Mouse (Mus musculus) limb, embryonic 11.5 days (tissue): ENCODE data around the gene Luzp2. TPM values are rescaled to one million over a fixed set of nuclear protein-coding genes. Genes with fewer than 3 reads are reported as not detected.
"Not testable (repeated sequence)": the region's sequence is repeated elsewhere in the genome, so short reads cannot be mapped to it uniquely, and the experiment has no call there.

ENCODE experiments used
- ATAC-seq: fragments of 200-750 bp; cut with Nextera tagmentation; 2 replicates; pipeline ENCODE4 v1.8.0; 2017; ENCODE audit warnings: low read depth; ENCODE audit not compliant: insufficient number of reproducible peaks, low FRiP score, low TSS enrichment
- DNase-seq: peaks from one replicate; pipeline ENCODE4 v3.0.0-alpha.2; 2015; ENCODE audit warnings: low spot score
- H3K27ac ChIP-seq: fragments of 300-500 bp; sonication (generic); replicated peaks from 2 replicates; pipeline ENCODE4 v1.5.1; 2014; ENCODE audit warnings: low read depth, mild to moderate bottlenecking, low read length
- H3K27me3 ChIP-seq: fragments of 300-500 bp; sonication (generic); 2 replicates; pipeline ENCODE4 v1.6.1; 2014; ENCODE audit warnings: mild to moderate bottlenecking, low read length, mixed read lengths; ENCODE audit not compliant: control insufficient read depth, insufficient read depth
- H3K36me3 ChIP-seq: fragments of 300-500 bp; sonication (generic); 2 replicates; pipeline ENCODE4 v1.6.1; 2014; ENCODE audit warnings: mild to moderate bottlenecking, low read length, moderate library complexity, mixed read lengths; ENCODE audit not compliant: control insufficient read depth, insufficient read depth
- H3K4me1 ChIP-seq: fragments of 300-500 bp; sonication (generic); 2 replicates; pipeline ENCODE4 v1.6.1; 2014; ENCODE audit warnings: low read length, mixed read lengths; ENCODE audit not compliant: control insufficient read depth, insufficient read depth
- H3K4me2 ChIP-seq: fragments of 300-500 bp; sonication (generic); 2 replicates; pipeline ENCODE4 v1.6.1; 2014; ENCODE audit warnings: low read depth, mild to moderate bottlenecking, moderate library complexity; ENCODE audit not compliant: severe bottlenecking
- H3K4me3 ChIP-seq: fragments of 300-500 bp; sonication (generic); 2 replicates; pipeline ENCODE4 v1.5.1; 2014; ENCODE audit warnings: low read depth, low read length
- H3K9ac ChIP-seq: fragments of 300-500 bp; sonication (generic); 2 replicates; pipeline ENCODE4 v1.6.1; 2014; ENCODE audit warnings: mild to moderate bottlenecking, low read length
- H3K9me3 ChIP-seq: fragments of 300-500 bp; sonication (generic); 2 replicates; pipeline ENCODE4 v1.6.1; 2016; ENCODE audit warnings: low read length; ENCODE audit not compliant: control insufficient read depth
- WGBS: fragments of 180-500 bp; shearing (Covaris S2); extraction: QIAGEN DNeasy Blood & Tissue Kit; methylation state at CpG from one replicate; pipeline ENCODE4 v1.1.7; 2014; 5-methylcytosine and 5-hydroxymethylcytosine counted together
- polyA plus RNA-seq: library from polyadenylated mRNA; unstranded; fragments of >200 nt; fragmentation: Nextera tagmentation; extraction: Ambion mirVana; gene quantifications from 2 replicates; pipeline ENCODE4 v1.2.1, GENCODE M21; 2014

Gene Luzp2
- polyA plus RNA-seq, 1 experiment from 2014 or later = 0.97 TPM

DNA sequence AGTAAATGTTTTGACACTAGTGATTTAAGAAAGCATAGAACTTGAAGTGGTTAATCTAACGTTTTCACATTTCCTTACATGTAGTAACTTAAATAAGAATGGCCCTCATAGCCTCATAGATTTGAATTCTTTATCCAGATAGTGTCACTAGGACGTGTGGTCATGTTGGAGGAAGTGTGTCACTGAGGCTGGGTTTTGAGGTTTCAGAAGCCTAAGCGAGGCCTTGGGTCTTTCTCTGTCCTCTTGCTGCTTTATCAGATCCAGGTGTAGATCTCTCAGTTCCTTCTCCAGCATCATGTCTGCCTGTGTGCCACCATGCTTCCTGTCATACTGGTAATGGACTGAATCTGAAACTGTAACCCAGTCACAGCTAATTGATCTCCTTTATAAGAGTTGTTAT, 86.7 kb downstream of the Luzp2 start:
- H3K27ac ChIP-seq = no peak overlapping the region
- no peaks in the 10 kb centered on the region for H3K27me3 ChIP-seq
- 78% methylated on average over 3 of the region's 3 CpGs for WGBS
- no peak overlapping the region for H3K4me3 ChIP-seq
- no peak overlapping the region for H3K4me2 ChIP-seq
- H3K4me1 ChIP-seq = no peaks in the 10 kb centered on the region
- no peaks in the 10 kb centered on the region for H3K36me3 ChIP-seq
- DNase-seq (no peak), ATAC-seq (no peak)
- H3K9me3 ChIP-seq = no peaks in the 10 kb centered on the region
- no peak overlapping the region for H3K9ac ChIP-seq

DNA sequence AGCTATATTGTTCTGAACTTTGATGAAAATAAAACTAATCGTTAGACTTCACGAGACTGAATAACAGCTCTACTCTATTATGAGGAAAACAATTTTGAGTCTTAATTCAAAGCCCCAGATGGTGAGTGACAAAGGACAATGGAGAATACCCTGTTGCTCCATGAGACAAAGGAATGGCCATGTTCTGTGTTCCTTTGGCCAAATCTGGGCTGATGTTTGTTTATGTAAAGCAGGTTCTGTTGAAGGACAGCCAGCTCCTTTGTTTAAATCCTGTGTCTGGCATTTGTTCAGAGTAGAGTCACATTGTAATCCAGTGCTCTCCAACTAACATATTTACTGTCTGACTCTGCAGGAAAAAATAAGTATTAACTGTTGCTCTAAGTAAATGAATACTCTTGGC, 121.5 kb downstream of the Luzp2 start:
- no peaks in the 10 kb centered on the region for H3K4me1 ChIP-seq
- no peaks in the 10 kb centered on the region for H3K36me3 ChIP-seq
- H3K9ac ChIP-seq = no peak overlapping the region
- DNase-seq = no peak
- no peak overlapping the region for H3K4me2 ChIP-seq
- no peak overlapping the region for H3K4me3 ChIP-seq
- WGBS = 93% methylated on average over 2 of the region's 2 CpGs
- no peak overlapping the region for H3K27ac ChIP-seq
- no peaks in the 10 kb centered on the region for H3K27me3 ChIP-seq
- ATAC-seq = no peak
- H3K9me3 ChIP-seq = no peaks in the 10 kb centered on the region

DNA sequence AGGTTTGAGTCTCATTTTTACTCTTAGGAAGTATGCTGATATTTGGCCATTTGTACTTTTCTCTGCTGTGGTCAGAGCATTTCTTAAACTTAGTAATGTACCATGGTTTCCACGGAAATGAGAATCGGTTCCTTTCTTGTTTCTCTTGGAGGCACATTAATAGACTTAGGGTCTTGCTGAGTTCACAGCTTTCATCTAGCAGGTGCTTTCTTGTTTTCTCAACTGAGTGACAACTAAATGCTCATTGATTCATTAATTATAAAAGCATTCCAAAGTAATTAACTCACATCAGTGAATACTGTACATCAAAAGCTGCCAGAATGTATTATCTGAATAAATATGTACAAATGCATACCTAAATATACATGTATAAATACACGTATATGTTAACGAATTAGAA, 127.4 kb downstream of the Luzp2 start:
- H3K9ac ChIP-seq = no peak overlapping the region
- H3K4me2 ChIP-seq = no peak overlapping the region
- no peak overlapping the region for H3K27ac ChIP-seq
- DNase-seq = no peak
- H3K36me3 ChIP-seq = no peaks in the 10 kb centered on the region
- WGBS = 87% methylated on average over 4 of the region's 4 CpGs
- H3K4me3 ChIP-seq = no peak overlapping the region
- H3K27me3 ChIP-seq = no peaks in the 10 kb centered on the region
- no peak for ATAC-seq
- no peaks in the 10 kb centered on the region for H3K9me3 ChIP-seq
- H3K4me1 ChIP-seq = no peaks in the 10 kb centered on the region

- H3K36me3 ChIP-seq = no peaks in the 10 kb centered on the region
- ATAC-seq (no peak), DNase-seq (no peak)
- no peak overlapping the region for H3K9ac ChIP-seq
- H3K27ac ChIP-seq = no peak overlapping the region
- H3K4me1 ChIP-seq = no peaks in the 10 kb centered on the region
- H3K27me3 ChIP-seq = no peaks in the 10 kb centered on the region
- H3K4me3 ChIP-seq = no peak overlapping the region
- H3K4me2 ChIP-seq = no peak overlapping the region
- H3K9me3 ChIP-seq = no peaks in the 10 kb centered on the region
These were observed 142.1 kb downstream of the Luzp2 start for GRCm38 (mm10) chr7:54977372-54977771.

- no peak overlapping the region for H3K9ac ChIP-seq
- DNase-seq (no peak), ATAC-seq (no peak)
- no peaks in the 10 kb centered on the region for H3K9me3 ChIP-seq
- no peaks in the 10 kb centered on the region for H3K36me3 ChIP-seq
- no peak overlapping the region for H3K4me3 ChIP-seq
- 82% methylated on average over 4 of the region's 4 CpGs for WGBS
- no peaks in the 10 kb centered on the region for H3K27me3 ChIP-seq
- no peak overlapping the region for H3K4me2 ChIP-seq
- no peaks in the 10 kb centered on the region for H3K4me1 ChIP-seq
- no peak overlapping the region for H3K27ac ChIP-seq
These were observed 145.3 kb downstream of the Luzp2 start for GRCm38 (mm10) chr7:54980585-54980984.

DNA sequence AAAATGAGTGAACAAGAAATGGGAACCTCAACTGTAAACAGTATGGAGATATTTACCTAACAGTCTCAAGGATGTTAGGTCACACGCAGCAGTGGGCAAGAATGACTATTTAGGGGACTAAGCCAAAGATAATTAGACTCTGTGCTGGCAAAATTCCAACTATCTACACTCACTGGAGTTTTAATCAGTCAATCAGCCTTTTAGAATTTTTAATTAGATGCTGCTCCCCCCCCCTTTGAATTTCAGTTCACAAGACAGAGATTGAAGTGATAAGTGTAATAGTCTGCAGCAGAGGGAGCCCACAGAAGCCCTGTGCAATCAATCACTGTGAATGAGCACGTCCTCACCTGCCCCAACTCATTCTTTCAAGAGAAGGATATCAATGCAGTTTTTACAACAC, 165.1 kb downstream of the Luzp2 start:
- Histone ChIP-seq H3K27me3 (no peaks in the 10 kb centered on the region), H3K9ac (no peak overlapping the region), H3K9me3 (no peaks in the 10 kb centered on the region), H3K4me1 (no peaks in the 10 kb centered on the region), H3K27ac (no peak overlapping the region), H3K4me2 (no peak overlapping the region), H3K4me3 (no peak overlapping the region), H3K36me3 (no peaks in the 10 kb centered on the region)
- WGBS = 86% methylated on average over 2 of the region's 2 CpGs
- DNase-seq (no peak), ATAC-seq (no peak)

GRCm38 (mm10) chr7:55009173-55009771, 174.0 kb downstream of the Luzp2 start:
- Histone ChIP-seq H3K4me2 (no peak overlapping the region), H3K9ac (no peak overlapping the region), H3K4me1 (no peaks in the 10 kb centered on the region), H3K36me3 (no peaks in the 10 kb centered on the region), H3K27me3 (no peaks in the 10 kb centered on the region), H3K4me3 (no peak overlapping the region), H3K9me3 (no peaks in the 10 kb centered on the region), H3K27ac (no peak overlapping the region)
- ATAC-seq (no peak), DNase-seq (no peak)
- 67% methylated on average over 4 of the region's 4 CpGs for WGBS

DNA sequence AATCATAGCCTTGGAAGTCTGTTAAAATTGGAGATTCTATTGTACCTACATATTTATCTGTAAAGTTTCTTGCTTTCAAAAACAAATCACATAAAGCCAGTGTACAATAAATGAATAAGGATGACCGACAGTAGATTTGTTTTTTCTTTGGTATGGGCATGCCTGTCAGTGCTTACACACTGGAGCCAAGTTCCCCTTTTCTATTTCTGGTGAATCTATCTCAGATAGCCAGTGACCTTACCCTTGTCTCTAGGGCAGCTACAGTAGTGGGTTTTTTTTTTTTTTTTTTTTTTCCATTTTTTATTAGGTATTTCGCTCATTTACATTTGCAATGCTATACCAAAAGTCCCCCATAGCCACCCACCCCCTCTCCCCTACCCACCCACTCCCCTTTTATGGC, 298.6 kb downstream of the Luzp2 start:
- not testable (repeated sequence) for DNase-seq, H3K36me3 ChIP-seq, ATAC-seq, H3K9me3 ChIP-seq, H3K9ac ChIP-seq, H3K27me3 ChIP-seq, H3K4me1 ChIP-seq, H3K4me2 ChIP-seq, H3K27ac ChIP-seq, H3K4me3 ChIP-seq
- 99% methylated on average over 2 of the region's 2 CpGs for WGBS

DNA sequence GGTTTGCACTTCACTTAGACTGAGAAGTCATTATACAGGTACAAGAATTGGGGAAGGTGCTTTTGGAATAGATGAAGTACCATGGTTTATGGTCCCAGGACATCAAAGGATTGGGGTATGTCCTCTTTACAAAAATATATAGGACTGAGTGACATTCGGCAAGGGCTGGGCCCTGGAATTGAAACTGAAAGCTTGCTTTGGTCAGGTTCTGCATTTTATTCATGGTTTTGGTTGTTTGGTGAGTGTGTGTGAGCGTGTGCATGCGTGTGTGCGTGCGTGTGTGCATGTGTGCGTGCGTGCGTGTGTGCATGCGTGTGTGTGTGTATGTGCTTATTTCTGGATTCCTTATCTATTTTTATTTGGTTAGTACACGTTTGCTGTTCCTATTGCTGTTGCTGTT, 353.6 kb downstream of the Luzp2 start:
- no peak for ATAC-seq

More for the DNA sequence above, 353.6 kb downstream of the Luzp2 start:
- Histone ChIP-seq H3K4me3 (no peak overlapping the region), H3K27ac (no peak overlapping the region), H3K4me2 (no peak overlapping the region), H3K9me3 (no peaks in the 10 kb centered on the region), H3K27me3 (no peaks in the 10 kb centered on the region), H3K9ac (no peak overlapping the region), H3K36me3 (no peaks in the 10 kb centered on the region), H3K4me1 (no peaks in the 10 kb centered on the region)
- WGBS = 94% methylated on average over 10 of the region's 10 CpGs
- no peak for DNase-seq
